Mouse (Mus musculus): Measurements from ENCODE around the gene Mus81.

Mus81 gene

DNA sequence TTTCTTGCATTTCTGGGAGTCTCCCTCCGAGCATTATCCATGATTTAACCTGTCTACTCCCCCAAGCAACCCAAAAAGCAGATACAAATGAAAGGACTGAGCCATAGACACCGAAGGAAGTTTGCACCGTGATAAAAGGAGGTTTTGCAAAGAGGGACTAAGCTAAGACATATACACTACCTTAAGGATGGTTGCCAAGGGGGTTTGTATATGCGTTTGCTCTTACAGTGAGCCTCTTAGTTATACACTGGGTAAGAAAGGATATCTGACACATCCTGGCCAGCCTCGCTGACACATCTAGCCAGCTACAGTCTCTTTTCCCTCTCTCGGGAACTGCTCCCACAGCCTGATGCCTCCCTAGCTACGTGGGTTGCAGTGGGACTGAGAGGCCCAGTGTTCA, 54.3 kb downstream of the Mus81 start:
- DNase-seq = no peak

DNA sequence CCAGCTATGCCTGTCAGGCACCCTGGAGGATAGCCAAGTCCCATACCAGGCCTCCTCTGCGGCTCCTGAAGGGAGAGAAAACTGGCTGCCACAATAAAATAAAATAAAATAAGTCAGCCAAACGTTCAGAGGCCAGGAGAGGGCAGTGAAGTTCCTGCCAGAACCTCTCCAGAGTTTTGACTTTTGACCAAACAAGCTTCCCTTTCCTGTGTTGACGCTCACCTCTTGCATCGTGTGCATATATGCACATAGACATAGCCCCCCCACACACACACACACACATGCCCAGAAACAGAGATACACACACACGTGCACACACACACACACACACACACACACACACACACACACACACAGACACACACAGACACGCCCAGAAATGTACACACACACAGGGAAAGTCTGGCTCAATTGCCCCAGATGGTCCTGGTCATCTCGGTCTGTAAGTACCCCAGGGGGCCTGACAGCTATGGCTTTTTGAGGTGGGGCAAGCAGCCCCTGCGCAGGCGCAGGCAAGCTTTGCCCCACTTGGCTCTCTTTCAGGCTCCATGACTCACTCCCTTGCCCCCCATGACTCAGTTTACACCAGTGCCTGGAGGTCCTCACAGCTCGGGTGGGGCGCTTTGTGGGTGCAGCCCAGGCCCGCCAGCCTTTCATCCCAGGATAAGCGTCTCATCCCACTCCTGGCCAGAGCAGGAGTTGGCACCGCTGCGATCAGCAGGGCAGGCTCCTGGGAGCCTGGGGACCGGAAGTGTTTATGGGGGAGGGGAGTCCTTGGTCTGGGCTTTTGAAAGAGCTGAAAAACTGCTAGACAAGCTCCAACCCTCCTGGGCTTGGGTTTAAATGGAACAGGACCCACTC, 55.0 kb downstream of the Mus81 start:
- DNase-seq = peak; percentile 75

All from kidney, postnatal 36 days (tissue).